Mouse (Mus musculus) ovary, postnatal 14 days (tissue): ENCODE data around the gene Ank2.
"Not testable (repeated sequence)": the region's sequence is repeated elsewhere in the genome, so short reads cannot be mapped to it uniquely, and the experiment has no call there.

Experiments
- DNase-seq: peaks from one replicate; pipeline ENCODE4 v3.0.0; 2022; ENCODE audit warnings: low spot score

The Ank2 gene

GRCm38 (mm10) chr3:127416950-127417349 is 82.2 kb downstream of the Ank2 start:
- DNase-seq = no peak

GRCm38 (mm10) chr3:127414438-127414837 is 84.7 kb downstream of the Ank2 start:
- DNase-seq = no peak

- DNase-seq = peak; percentile 27
These were observed 90.2 kb downstream of the Ank2 start for GRCm38 (mm10) chr3:127408684-127409550.

- no peak for DNase-seq
These were observed 91.1 kb downstream of the Ank2 start for GRCm38 (mm10) chr3:127407868-127408574.

GRCm38 (mm10) chr3:127406883-127407282 is 92.3 kb downstream of the Ank2 start:
- no peak for DNase-seq

GRCm38 (mm10) chr3:127404371-127404770 is 94.8 kb downstream of the Ank2 start:
- no peak for DNase-seq

- no peak for DNase-seq
These were observed 98.2 kb downstream of the Ank2 start for GRCm38 (mm10) chr3:127400976-127401375.

GRCm38 (mm10) chr3:127400468-127400867 is 98.7 kb downstream of the Ank2 start:
- not testable (repeated sequence) for DNase-seq

GRCm38 (mm10) chr3:127397774-127398173 is 101.4 kb downstream of the Ank2 start:
- DNase-seq = no peak

GRCm38 (mm10) chr3:127395202-127395601 is 103.9 kb downstream of the Ank2 start:
- DNase-seq = no peak

- no peak for DNase-seq
These were observed 112.1 kb downstream of the Ank2 start for GRCm38 (mm10) chr3:127387016-127387517.

GRCm38 (mm10) chr3:127383231-127383630 is 115.9 kb downstream of the Ank2 start:
- no peak for DNase-seq

GRCm38 (mm10) chr3:127376901-127377460 is 122.2 kb downstream of the Ank2 start:
- no peak for DNase-seq

GRCm38 (mm10) chr3:127375956-127376660 is 123.0 kb downstream of the Ank2 start:
- DNase-seq = no peak

GRCm38 (mm10) chr3:127374190-127374710 is 124.9 kb downstream of the Ank2 start:
- DNase-seq = no peak

- DNase-seq = no peak
These were observed 127.4 kb downstream of the Ank2 start for GRCm38 (mm10) chr3:127371774-127372173.

GRCm38 (mm10) chr3:127369529-127369928 is 129.6 kb downstream of the Ank2 start:
- no peak for DNase-seq

- DNase-seq = no peak
These were observed 131.7 kb downstream of the Ank2 start for GRCm38 (mm10) chr3:127367450-127367849.

- no peak for DNase-seq
These were observed 135.6 kb downstream of the Ank2 start for GRCm38 (mm10) chr3:127363512-127363911.

- DNase-seq = no peak
These were observed 136.3 kb downstream of the Ank2 start for GRCm38 (mm10) chr3:127362611-127363393.

GRCm38 (mm10) chr3:127361846-127362245 is 137.3 kb downstream of the Ank2 start:
- no peak for DNase-seq
